In genomic region chr1:151947571-151947970, GRCm38 (mm10) we compare ENCODE assay signal across 11 mouse cellular contexts.
DNase-seq lines count a peak whose midpoint lies in the region; ATAC-seq and TF ChIP-seq lines count a peak whose summit lies in the region.
"Had no signal": no experiment of that assay in that cellular context is flagged by ENCODE, and none has a peak within 500 bp of the region (broad histone marks: within the 10 kb centered on the region; RNA-seq: fewer than 3 reads in every experiment).

No protein-coding gene starts in this region.

- H3K9ac ChIP-seq in lung, embryonic 14.5 days, result no peak overlapping the region
- H3K9ac ChIP-seq: embryonic facial prominence, embryonic 15.5 days; limb, embryonic 15.5 days had no signal

- no peak overlapping the region for H3K27ac ChIP-seq in lung, embryonic 14.5 days (ENCODE audit: low read depth)
- peak overlapping the region; percentile 50; the same call in 1 of the 2 replicates for H3K27ac ChIP-seq in limb, embryonic 10.5 days
- H3K27ac ChIP-seq: embryonic facial prominence, embryonic 15.5 days; limb, embryonic 15.5 days had no signal

- H3K4me1 ChIP-seq in lung, embryonic 14.5 days (ENCODE audit: insufficient read depth), result no peaks in the 10 kb centered on the region
- peaks cover 37% of the 10 kb centered on the region for H3K4me1 ChIP-seq in limb, embryonic 10.5 days

- no peak for ATAC-seq in lung, embryonic 14.5 days (ENCODE audit: insufficient read depth)
- no peak for ATAC-seq in megakaryocyte-erythroid progenitor cell, adult 5-6 weeks (replicated peaks; ENCODE audit: low FRiP score, low TSS enrichment, poor library complexity, severe bottlenecking)

- 0 out of 2 replicates have a peak overlapping the region, but pooled peaks have one; percentile 23 for H3K4me2 ChIP-seq in lung, embryonic 14.5 days
- H3K4me2 ChIP-seq: embryonic facial prominence, embryonic 15.5 days; limb, embryonic 15.5 days had no signal

- no peak overlapping the region for H3K4me3 ChIP-seq in lung, embryonic 14.5 days (ENCODE audit: low read depth, low read length)
- 0 out of 2 replicates have a peak overlapping the region, but pooled peaks have one; percentile 8 for H3K4me3 ChIP-seq in limb, embryonic 10.5 days
- H3K4me3 ChIP-seq: embryonic facial prominence, embryonic 15.5 days; limb, embryonic 15.5 days had no signal

- H3K27me3 ChIP-seq in lung, embryonic 14.5 days (ENCODE audit: insufficient read depth, low read length), result no peaks in the 10 kb centered on the region
- H3K27me3 ChIP-seq in limb, embryonic 10.5 days (ENCODE audit: low read depth, poor library complexity, severe bottlenecking), result no peaks in the 10 kb centered on the region
- H3K27me3 ChIP-seq: embryonic facial prominence, embryonic 15.5 days; limb, embryonic 15.5 days had no signal

- DNase-seq in cerebellum, adult 9-10 months, result peak; percentile 50
- DNase-seq in cerebellum, adult 11-12 months, result no peak
- DNase-seq in lung, embryonic 14.5 days, result no peak
- DNase-seq in lung, postnatal 25 days (ENCODE audit: low spot score), result no peak
- DNase-seq in limb, embryonic 10.5 days (ENCODE audit: low spot score), result no peak
- DNase-seq in retina, embryonic 14.5 days (ENCODE audit: low spot score), result peak; percentile 39
- DNase-seq in thymus, postnatal 10 days (ENCODE audit: low spot score in 2 of 2), result no peak
- DNase-seq: right cerebral cortex, postnatal 14 days had no signal

- no peaks in the 10 kb centered on the region for H3K9me3 ChIP-seq in lung, embryonic 14.5 days (ENCODE audit: low read depth, low read length)
- H3K9me3 ChIP-seq in limb, embryonic 10.5 days (replicated peaks), result no peaks in the 10 kb centered on the region
- H3K9me3 ChIP-seq: embryonic facial prominence, embryonic 15.5 days; limb, embryonic 15.5 days had no signal

- no peak for TF ChIP-seq CTCF in lung, embryonic 14.5 days (IDR thresholded peaks at IDR 0.05; ENCODE audit: low read depth)

- H3K36me3 ChIP-seq in lung, embryonic 14.5 days (ENCODE audit: insufficient read depth), result no peaks in the 10 kb centered on the region
- H3K36me3 ChIP-seq in limb, embryonic 10.5 days, result no peaks in the 10 kb centered on the region
- H3K36me3 ChIP-seq: embryonic facial prominence, embryonic 15.5 days; limb, embryonic 15.5 days had no signal

- 28% methylated on average over 4 of the region's 4 CpGs for WGBS in lung, embryonic 14.5 days
- WGBS in limb, embryonic 10.5 days, result 45% methylated on average over 4 of the region's 4 CpGs

Comparison
In these comparisons a context has a peak if more than half of its experiments do, and no peak if none do; other contexts are left out.
1. DNase-seq: peak in cerebellum, adult 9-10 months (single experiment) and retina, embryonic 14.5 days (single experiment); none in cerebellum, adult 11-12 months (single experiment), lung, embryonic 14.5 days (single experiment), lung, postnatal 25 days (single experiment), limb, embryonic 10.5 days (single experiment) and thymus, postnatal 10 days (0 of 2).